Mouse (Mus musculus): ENCODE results near the gene Gm14214. TPM values are rescaled to one million over a fixed set of nuclear protein-coding genes. Genes with fewer than 3 reads are reported as not detected.

Gm14214 gene
- not detected for polyA plus RNA-seq (2014; fragmentation: Illumina TruSeq; extraction: RNeasy Lipid Tissue Mini Kit (QIAGEN cat#74804); ENCODE audit: insufficient read depth, low read depth, low replicate concordance)

DNA sequence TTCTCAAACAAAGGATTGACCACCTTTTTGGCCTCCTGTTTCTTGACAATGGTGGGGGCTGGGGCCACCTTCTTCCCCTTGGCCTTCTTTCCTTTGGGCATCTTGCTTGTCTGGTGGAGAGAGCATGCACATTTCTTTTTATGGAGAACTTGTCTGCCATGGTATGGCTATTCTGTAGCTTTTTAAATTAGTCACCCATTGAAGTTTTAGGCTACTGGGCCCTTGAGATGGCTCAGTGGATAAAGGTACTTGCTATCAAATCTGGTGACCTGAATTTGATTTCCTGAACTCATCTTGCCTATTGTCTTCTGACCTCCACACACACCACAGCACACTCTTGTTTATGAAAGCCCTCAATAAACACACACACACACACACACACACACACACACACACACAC is at the start of gene Gm14214:
Gene Gm14214 (minus strand): TSS at position 101 of the 400 bp plus-strand sequence.

DNA sequence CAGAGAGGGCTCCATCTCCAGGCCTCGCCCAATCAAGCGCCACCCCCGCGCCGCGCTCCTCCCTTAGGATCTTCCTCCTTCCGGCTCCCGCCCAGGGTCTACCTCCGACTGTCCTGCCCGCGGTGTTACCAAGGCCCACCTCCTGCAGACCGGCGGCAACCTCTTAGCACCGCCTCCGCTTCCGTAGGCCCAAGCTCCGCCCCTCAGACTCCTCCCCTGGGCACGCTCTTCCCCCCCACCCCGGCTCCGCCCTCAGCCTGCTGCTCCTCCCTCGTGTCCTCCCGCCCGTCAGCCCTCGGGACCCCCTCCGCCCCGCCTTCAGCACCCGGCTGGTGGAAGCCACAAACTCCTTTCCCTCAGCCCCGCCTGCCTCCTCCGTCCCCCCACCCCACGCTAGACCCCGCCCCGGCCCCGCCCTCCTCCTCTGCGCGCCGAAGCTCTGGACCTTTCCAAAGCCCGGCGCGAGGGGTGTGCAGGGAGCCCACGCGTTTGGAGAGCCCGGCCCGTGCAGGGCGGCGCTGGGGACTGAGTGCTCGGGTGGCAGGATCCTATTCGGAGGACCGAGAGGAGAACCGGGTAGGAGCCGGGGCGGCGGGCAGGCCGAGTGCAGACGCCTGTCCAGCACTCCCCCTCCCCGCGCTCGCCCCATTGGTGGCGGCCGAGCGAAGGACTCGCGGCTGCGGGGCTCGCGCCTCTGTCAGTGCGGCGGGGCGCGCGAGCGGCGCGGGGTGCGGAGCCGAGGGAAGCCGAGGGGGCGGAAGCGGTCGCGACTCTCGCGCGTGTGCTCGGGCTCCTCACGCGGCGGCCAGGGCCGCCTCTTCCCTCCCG is 21.0 kb upstream of the Gm14214 start, which contains the start of the genes Raly and a:
Gene Raly (plus strand): TSS at position 441 of the 828 bp plus-strand sequence.
Gene a (plus strand): TSS at position 747 of the 828 bp plus-strand sequence.

Other genes with a start within 250 kb of the Gm14214 start
- gene 1700003F12Rik, start 222.9 kb downstream of the Gm14214 start, polyA plus RNA-seq (2014; fragmentation: Illumina TruSeq; extraction: RNeasy Lipid Tissue Mini Kit (QIAGEN cat#74804); ENCODE audit: insufficient read depth, low read depth, low replicate concordance), result not detected
- not detected for gene Actl10, start 218.3 kb downstream of the Gm14214 start, polyA plus RNA-seq (2014; fragmentation: Illumina TruSeq; extraction: RNeasy Lipid Tissue Mini Kit (QIAGEN cat#74804); ENCODE audit: insufficient read depth, low read depth, low replicate concordance)
- 0.71 TPM for gene Necab3, start 211.1 kb downstream of the Gm14214 start, polyA plus RNA-seq (2014; fragmentation: Illumina TruSeq; extraction: RNeasy Lipid Tissue Mini Kit (QIAGEN cat#74804); ENCODE audit: insufficient read depth, low read depth, low replicate concordance)
- gene E2f1, start 200.1 kb downstream of the Gm14214 start, polyA plus RNA-seq (2014; fragmentation: Illumina TruSeq; extraction: RNeasy Lipid Tissue Mini Kit (QIAGEN cat#74804); ENCODE audit: insufficient read depth, low read depth, low replicate concordance), result 4.4 TPM
- 25.5 TPM for gene Pxmp4, start 166.3 kb downstream of the Gm14214 start, polyA plus RNA-seq (2014; fragmentation: Illumina TruSeq; extraction: RNeasy Lipid Tissue Mini Kit (QIAGEN cat#74804); ENCODE audit: insufficient read depth, low read depth, low replicate concordance)
- 2.0 TPM for gene Zfp341, start 156.7 kb downstream of the Gm14214 start, polyA plus RNA-seq (2014; fragmentation: Illumina TruSeq; extraction: RNeasy Lipid Tissue Mini Kit (QIAGEN cat#74804); ENCODE audit: insufficient read depth, low read depth, low replicate concordance)
- not detected for gene 4930519P11Rik, start 156.6 kb downstream of the Gm14214 start, polyA plus RNA-seq (2014; fragmentation: Illumina TruSeq; extraction: RNeasy Lipid Tissue Mini Kit (QIAGEN cat#74804); ENCODE audit: insufficient read depth, low read depth, low replicate concordance)
- gene Chmp4b, start 118.3 kb downstream of the Gm14214 start, polyA plus RNA-seq (2014; fragmentation: Illumina TruSeq; extraction: RNeasy Lipid Tissue Mini Kit (QIAGEN cat#74804); ENCODE audit: insufficient read depth, low read depth, low replicate concordance), result 183 TPM
- gene Raly, start 21.1 kb upstream of the Gm14214 start, polyA plus RNA-seq (2014; fragmentation: Illumina TruSeq; extraction: RNeasy Lipid Tissue Mini Kit (QIAGEN cat#74804); ENCODE audit: insufficient read depth, low read depth, low replicate concordance), result 144 TPM
- not detected for gene a, start 21.4 kb upstream of the Gm14214 start, polyA plus RNA-seq (2014; fragmentation: Illumina TruSeq; extraction: RNeasy Lipid Tissue Mini Kit (QIAGEN cat#74804); ENCODE audit: insufficient read depth, low read depth, low replicate concordance)
- gene Eif2s2, start 122.9 kb upstream of the Gm14214 start, polyA plus RNA-seq (2014; fragmentation: Illumina TruSeq; extraction: RNeasy Lipid Tissue Mini Kit (QIAGEN cat#74804); ENCODE audit: insufficient read depth, low read depth, low replicate concordance), result 48.7 TPM
- 0.07 TPM for gene Gm14226, start 248.2 kb upstream of the Gm14214 start, polyA plus RNA-seq (2014; fragmentation: Illumina TruSeq; extraction: RNeasy Lipid Tissue Mini Kit (QIAGEN cat#74804); ENCODE audit: insufficient read depth, low read depth, low replicate concordance)

Data from lung, adult 10 weeks (tissue).